Mouse (Mus musculus): ENCODE results near the gene Alg1.

- TF ChIP-seq EP300 (IDR thresholded peaks at IDR 0.05; ENCODE audit: low read depth) (no peak), CTCF (IDR thresholded peaks at IDR 0.05; ENCODE audit: low read depth) (no peak)
Measured at GRCm38 (mm10) chr16:5217341-5218133, 15.9 kb upstream of the Alg1 start.

All from liver, postnatal 0 days (tissue).